Mouse (Mus musculus): ENCODE measurements around the gene Hist1h4c.

GRCm38 (mm10) chr13:23743963-23744362, 45.7 kb upstream of the Hist1h4c start:
- TF ChIP-seq POLR2AphosphoS2 (IDR thresholded peaks at IDR 0.05; ENCODE audit: insufficient read length, low read depth) (peak; percentile 10), POLR2A (IDR thresholded peaks at IDR 0.05; ENCODE audit: insufficient read length, low read depth) (no peak), USF1 (IDR thresholded peaks at IDR 0.05; ENCODE audit: low read depth) (no peak), TCF12 (IDR thresholded peaks at IDR 0.05; ENCODE audit: insufficient read depth, poor library complexity, severe bottlenecking) (no peak), MYOD1 (IDR thresholded peaks at IDR 0.05; ENCODE audit: control insufficient read depth in 1 of 3, insufficient read length in 2 of 3, low read depth in 2 of 3) (no peak)

Data from myocyte (in vitro differentiated cells).